Mouse (Mus musculus) hindbrain, postnatal 0 days (tissue): ENCODE measurements at regions not wholly inside any gene's neighbourhood (a gene's known extent, or its start where the extent isn't known, plus 50 kb on each side); places are given as distances from the start of the nearest gene placed in this dataset.

Source experiments
- ATAC-seq: fragments of 200-750 bp; cut with Nextera tagmentation; 2 replicates; pipeline ENCODE4 v1.8.0; 2017; ENCODE audit warnings: mild to moderate bottlenecking, moderate TSS enrichment, moderate library complexity
- DNase-seq: peaks from one replicate; pipeline ENCODE4 v3.0.0-alpha.2; 2015; ENCODE audit warnings: low spot score
- H3K27ac ChIP-seq: fragments of 300-500 bp; sonication (generic); 2 replicates; pipeline ENCODE4 v1.5.1; 2014; ENCODE audit warnings: mild to moderate bottlenecking
- H3K27me3 ChIP-seq: fragments of 300-500 bp; sonication (generic); 2 replicates; pipeline ENCODE4 v1.6.1; 2014; ENCODE audit warnings: low read length, mixed read lengths; ENCODE audit not compliant: insufficient read depth
- H3K36me3 ChIP-seq: fragments of 300-500 bp; sonication (generic); 2 replicates; pipeline ENCODE4 v1.6.1; 2014; ENCODE audit warnings: low read length, mixed read lengths; ENCODE audit not compliant: insufficient read depth
- H3K4me1 ChIP-seq: fragments of 300-500 bp; sonication (generic); 2 replicates; pipeline ENCODE4 v1.6.1; 2014; ENCODE audit warnings: antibody characterized with exemption, low read length, mixed read lengths; ENCODE audit not compliant: insufficient read depth
- H3K4me2 ChIP-seq: fragments of 300-500 bp; sonication (generic); 2 replicates; pipeline ENCODE4 v1.6.1; 2014; ENCODE audit warnings: low read depth, mild to moderate bottlenecking, low read length, moderate library complexity, mixed read lengths
- H3K4me3 ChIP-seq: fragments of 300-500 bp; sonication (generic); 2 replicates; pipeline ENCODE4 v1.5.1; 2014; ENCODE audit warnings: low read length
- H3K9ac ChIP-seq: fragments of 300-500 bp; sonication (generic); replicated peaks from 2 replicates; pipeline ENCODE4 v1.6.1; 2014; ENCODE audit warnings: mild to moderate bottlenecking, low read length, moderate library complexity, mixed read lengths
- H3K9me3 ChIP-seq: fragments of 300-500 bp; sonication (generic); 2 replicates; pipeline ENCODE4 v1.6.1; 2016; ENCODE audit warnings: low read length, mixed read lengths
- CTCF ChIP-seq: IDR thresholded peaks from 2 replicates; pipeline ENCODE4 v1.5.1; 2016; ENCODE audit warnings: antibody characterized with exemption, control low read depth, low read depth
- WGBS: fragments of 180-500 bp; shearing (Covaris S2); extraction: QIAGEN DNeasy Blood & Tissue Kit; methylation state at CpG from one replicate; pipeline ENCODE4 v1.1.7; 2014; 5-methylcytosine and 5-hydroxymethylcytosine counted together

DNA sequence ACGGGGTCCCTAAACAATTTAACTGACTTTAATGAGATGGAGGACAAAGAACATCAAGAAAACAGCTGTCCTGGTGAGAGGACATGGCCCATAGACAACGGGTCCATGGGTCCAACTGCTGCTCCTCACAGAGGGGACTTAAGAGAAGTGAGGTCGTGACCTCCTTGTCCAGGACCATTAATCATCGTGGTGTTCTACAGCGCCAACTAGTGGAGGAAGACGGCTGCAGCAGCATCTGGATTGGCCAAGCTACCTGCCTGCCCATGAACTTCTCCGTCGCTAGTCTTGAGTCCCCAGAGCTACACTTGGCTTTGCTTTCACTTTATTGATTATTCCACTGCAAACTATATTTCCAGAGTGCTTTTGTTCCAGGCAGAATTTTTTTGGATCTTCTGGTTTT, 86.6 kb upstream of the A230072I06Rik start:
- H3K36me3 ChIP-seq = no peaks in the 10 kb centered on the region
- no peak overlapping the region for H3K9ac ChIP-seq
- no peak for ATAC-seq
- 26% methylated on average over 8 of the region's 8 CpGs for WGBS
- TF ChIP-seq CTCF = peak; percentile 68
- no peak overlapping the region for H3K27ac ChIP-seq
- no peak overlapping the region for H3K4me2 ChIP-seq
- no peak for DNase-seq
- H3K9me3 ChIP-seq = no peaks in the 10 kb centered on the region
- H3K27me3 ChIP-seq = no peaks in the 10 kb centered on the region
- H3K4me3 ChIP-seq = no peak overlapping the region
- H3K4me1 ChIP-seq = no peaks in the 10 kb centered on the region

DNA sequence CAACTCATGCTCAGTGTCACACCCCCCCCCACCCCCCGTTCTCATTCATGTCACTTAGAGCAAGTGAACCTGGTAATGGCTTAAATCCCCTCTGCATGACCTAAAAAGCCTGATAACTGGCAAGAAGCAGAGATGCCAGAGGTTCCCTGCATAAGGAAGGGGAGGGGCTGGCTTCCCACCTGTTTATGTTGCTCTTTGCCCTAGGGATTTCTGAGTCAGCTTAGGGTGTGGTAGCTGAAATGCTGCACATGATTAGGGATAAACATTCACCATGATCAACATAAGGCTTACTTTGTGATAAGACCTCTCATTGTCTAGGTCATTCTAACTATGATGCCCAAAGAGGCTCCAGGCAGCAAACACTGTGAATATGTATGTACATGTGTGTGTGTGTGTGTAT, 72.7 kb upstream of the A230072I06Rik start:
- Histone ChIP-seq H3K4me2 (no peak overlapping the region), H3K36me3 (no peaks in the 10 kb centered on the region), H3K4me1 (no peaks in the 10 kb centered on the region), H3K27ac (no peak overlapping the region), H3K4me3 (no peak overlapping the region), H3K9ac (no peak overlapping the region), H3K27me3 (0 out of 2 replicates have a peak, but pooled peaks cover 4% of the 10 kb centered on the region), H3K9me3 (no peaks in the 10 kb centered on the region)
- 84% methylated on average over 1 of the region's 1 CpGs for WGBS
- ATAC-seq = no peak
- no peak for DNase-seq
- TF ChIP-seq CTCF = no peak

DNA sequence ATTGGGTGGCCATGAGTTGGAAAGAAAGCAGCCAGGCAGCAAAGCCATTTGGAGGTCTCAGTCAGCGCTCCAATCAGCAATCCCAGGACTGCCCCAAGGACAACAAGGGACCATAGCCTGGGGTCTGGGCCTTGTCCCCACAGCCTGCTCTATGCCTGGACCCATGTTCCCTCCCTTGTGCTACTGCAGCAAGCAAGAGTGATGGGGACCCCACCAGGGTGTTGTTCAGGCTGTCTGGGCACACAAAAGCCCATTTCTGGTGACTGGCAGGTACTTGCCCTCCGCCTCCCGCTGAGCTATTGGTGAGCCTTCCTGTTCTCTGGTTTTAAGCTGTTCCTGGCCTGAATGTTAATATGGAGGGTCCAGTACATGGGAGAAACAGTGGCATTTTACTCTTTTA, 71.2 kb upstream of the A230072I06Rik start:
- ATAC-seq = 0 out of 2 replicates have a peak, but pooled peaks have one; percentile 50

DNA sequence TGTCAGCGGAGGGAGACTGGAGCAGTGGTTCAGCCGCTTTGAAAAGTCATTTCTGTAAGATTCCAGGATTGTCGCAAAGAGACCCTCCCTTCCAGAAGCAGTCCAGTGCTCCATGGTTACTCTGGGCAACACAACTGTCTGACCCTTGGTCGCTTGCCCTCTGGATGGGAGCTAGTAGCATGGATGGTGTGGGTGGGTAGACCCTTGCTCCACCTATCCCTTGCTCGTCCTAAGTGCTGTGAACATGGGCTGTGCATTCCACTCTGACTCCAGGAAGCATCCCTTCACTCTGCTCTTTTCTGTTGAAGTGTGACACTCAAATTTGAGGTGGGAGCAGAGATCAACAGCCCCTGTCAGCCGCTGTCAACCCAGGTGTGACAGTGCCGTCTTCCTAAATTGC, 64.8 kb upstream of the A230072I06Rik start:
- DNase-seq (no peak), ATAC-seq (no peak)
- H3K27me3 ChIP-seq = 0 out of 2 replicates have a peak, but pooled peaks cover 8% of the 10 kb centered on the region
- TF ChIP-seq CTCF = no peak
- no peaks in the 10 kb centered on the region for H3K4me1 ChIP-seq
- peak overlapping the region; percentile 24; the same call in 1 of the 2 replicates for H3K4me2 ChIP-seq
- WGBS = 67% methylated on average over 7 of the region's 7 CpGs
- H3K9ac ChIP-seq = no peak overlapping the region
- no peaks in the 10 kb centered on the region for H3K9me3 ChIP-seq
- H3K4me3 ChIP-seq = no peak overlapping the region
- no peaks in the 10 kb centered on the region for H3K36me3 ChIP-seq
- no peak overlapping the region for H3K27ac ChIP-seq

More for the DNA sequence above, 71.2 kb upstream of the A230072I06Rik start:
- H3K4me1 ChIP-seq = no peaks in the 10 kb centered on the region
- no peak overlapping the region for H3K9ac ChIP-seq
- no peak for TF ChIP-seq CTCF
- H3K4me3 ChIP-seq = no peak overlapping the region
- 0 out of 2 replicates have a peak, but pooled peaks cover 4% of the 10 kb centered on the region for H3K27me3 ChIP-seq
- H3K36me3 ChIP-seq = no peaks in the 10 kb centered on the region
- peak; percentile 37 for DNase-seq
- H3K9me3 ChIP-seq = no peaks in the 10 kb centered on the region
- H3K4me2 ChIP-seq = no peak overlapping the region
- 42% methylated on average over 3 of the region's 3 CpGs for WGBS
- no peak overlapping the region for H3K27ac ChIP-seq

DNA sequence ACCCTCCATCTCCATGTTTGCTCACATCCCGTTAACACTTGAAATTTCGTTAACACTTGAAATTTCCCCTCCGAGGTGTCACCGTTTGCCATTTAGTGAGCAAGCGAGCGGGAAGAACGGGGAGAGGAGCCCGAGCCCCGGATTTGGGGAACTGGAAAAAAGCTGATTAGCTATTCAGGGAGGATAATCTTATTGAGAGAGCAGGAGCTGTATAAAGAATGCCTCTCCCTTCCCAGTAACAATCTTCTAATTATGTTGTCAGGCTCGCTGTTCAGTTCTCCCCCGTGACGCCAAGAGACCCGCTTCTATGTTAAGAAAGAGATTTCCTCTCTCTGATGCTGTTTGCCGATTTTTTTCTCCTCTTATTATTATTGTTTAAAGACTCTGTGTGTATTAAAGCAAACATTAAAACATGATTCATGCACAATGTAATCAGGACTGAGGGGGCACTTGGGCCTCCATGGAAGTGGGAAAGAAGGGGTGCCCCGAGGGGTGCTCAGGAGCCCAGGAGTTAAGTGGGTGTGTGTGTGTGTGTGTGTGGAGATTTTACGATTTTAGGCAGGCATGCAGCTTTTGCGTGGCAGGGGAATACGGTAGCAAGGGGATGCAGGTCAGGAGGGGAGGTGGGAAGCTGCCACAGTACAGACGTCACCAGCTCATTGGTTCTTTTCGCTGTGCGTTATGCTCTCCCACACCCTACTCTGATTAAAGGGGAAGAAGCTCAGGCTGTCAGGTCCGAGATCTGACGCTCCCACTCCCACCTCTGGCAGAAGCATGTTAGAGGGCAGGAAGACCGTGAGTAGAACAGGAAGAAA, 64.2 kb upstream of the A230072I06Rik start:
- DNase-seq (peak; percentile 17), ATAC-seq (no peak)
- no peak for TF ChIP-seq CTCF
- 0 out of 2 replicates have a peak, but pooled peaks cover 8% of the 10 kb centered on the region for H3K27me3 ChIP-seq
- WGBS = 30% methylated on average over 24 of the region's 24 CpGs
- no peaks in the 10 kb centered on the region for H3K4me1 ChIP-seq
- H3K9me3 ChIP-seq = no peaks in the 10 kb centered on the region
- peak overlapping the region; percentile 24 for H3K4me2 ChIP-seq
- H3K4me3 ChIP-seq = no peak overlapping the region
- H3K9ac ChIP-seq = no peak overlapping the region
- no peaks in the 10 kb centered on the region for H3K36me3 ChIP-seq
- H3K27ac ChIP-seq = no peak overlapping the region

DNA sequence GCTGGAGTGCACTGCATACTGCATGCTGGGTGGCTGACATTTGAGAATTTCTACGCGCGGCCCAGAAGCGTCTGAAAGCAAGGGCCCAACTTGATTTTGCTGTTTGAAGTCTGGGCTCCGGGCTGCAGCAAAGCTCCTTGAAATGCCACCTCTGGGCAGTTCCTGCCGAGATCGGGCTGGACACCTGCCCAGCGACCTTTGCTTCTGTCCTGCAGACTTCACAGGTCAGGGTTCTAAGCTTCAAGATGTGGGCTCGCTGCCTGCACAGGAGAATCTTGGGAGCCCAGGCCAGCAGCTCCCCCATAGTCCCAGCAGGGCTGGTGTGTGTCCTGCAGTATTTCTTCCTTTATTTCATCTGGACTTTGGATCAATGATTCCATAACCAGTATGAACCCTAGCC, 57.1 kb upstream of the A230072I06Rik start:
- no peaks in the 10 kb centered on the region for H3K36me3 ChIP-seq
- H3K4me1 ChIP-seq = no peaks in the 10 kb centered on the region
- H3K4me2 ChIP-seq = no peak overlapping the region
- H3K27ac ChIP-seq = no peak overlapping the region
- TF ChIP-seq CTCF = no peak
- 73% methylated on average over 9 of the region's 9 CpGs for WGBS
- 0 out of 2 replicates have a peak, but pooled peaks cover 1% of the 10 kb centered on the region for H3K27me3 ChIP-seq
- no peak overlapping the region for H3K9ac ChIP-seq
- no peaks in the 10 kb centered on the region for H3K9me3 ChIP-seq
- no peak for ATAC-seq
- no peak for DNase-seq
- no peak overlapping the region for H3K4me3 ChIP-seq

DNA sequence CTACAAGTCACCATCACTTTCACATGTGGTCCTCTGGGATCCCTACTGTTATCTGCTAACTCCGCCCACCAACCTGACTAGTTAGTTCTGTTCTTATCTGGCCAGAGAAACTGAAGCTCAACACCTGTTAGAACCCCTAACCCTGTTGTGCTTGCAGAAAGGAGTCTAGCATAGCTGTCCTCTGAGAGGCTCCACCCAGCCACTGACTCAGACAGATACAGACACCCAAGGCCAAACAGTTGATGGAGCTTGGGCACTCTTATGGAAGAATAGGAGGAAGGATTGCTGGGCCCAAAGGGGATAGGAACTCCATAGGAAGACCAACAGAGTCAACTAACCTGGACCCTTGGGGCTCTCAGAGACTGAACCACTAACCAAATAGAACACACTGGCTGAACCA, 55.2 kb upstream of the A230072I06Rik start:
- WGBS = 87% methylated on average over 1 of the region's 1 CpGs
- Histone ChIP-seq H3K9ac (no peak overlapping the region), H3K4me1 (no peaks in the 10 kb centered on the region), H3K27me3 (no peaks in the 10 kb centered on the region), H3K4me3 (no peak overlapping the region), H3K27ac (no peak overlapping the region), H3K9me3 (no peaks in the 10 kb centered on the region), H3K36me3 (no peaks in the 10 kb centered on the region), H3K4me2 (no peak overlapping the region)
- DNase-seq (no peak), ATAC-seq (no peak)
- no peak for TF ChIP-seq CTCF
